Mouse (Mus musculus) ovary, postnatal 14 days (tissue): ENCODE results near the gene BC028528.
"Not testable (repeated sequence)": the region's sequence is repeated elsewhere in the genome, so short reads cannot be mapped to it uniquely, and the experiment has no call there.

Experiments used
- DNase-seq: peaks from one replicate; pipeline ENCODE4 v3.0.0; 2022; ENCODE audit warnings: low spot score

Gene BC028528

GRCm38 (mm10) chr3:95872048-95872447 lies 19.8 kb downstream of the BC028528 start:
- no peak for DNase-seq

- DNase-seq = peak; percentile 73
Observed at GRCm38 (mm10) chr3:95871392-95871867, 20.4 kb downstream of the BC028528 start, which contains the start of gene Mrps21. Mrps21 (minus strand) TSS chr3:95871519.

GRCm38 (mm10) chr3:95870976-95871375 lies 20.8 kb downstream of the BC028528 start:
- no peak for DNase-seq

GRCm38 (mm10) chr3:95867408-95867807 lies 24.4 kb downstream of the BC028528 start:
- no peak for DNase-seq

- DNase-seq = no peak
Observed at GRCm38 (mm10) chr3:95866071-95866470, 25.7 kb downstream of the BC028528 start.

- DNase-seq = no peak
Observed at GRCm38 (mm10) chr3:95865571-95865970, 26.2 kb downstream of the BC028528 start.

- DNase-seq = no peak
Observed at GRCm38 (mm10) chr3:95865050-95865449, 26.8 kb downstream of the BC028528 start.

- no peak for DNase-seq
Observed at GRCm38 (mm10) chr3:95863578-95863977, 28.2 kb downstream of the BC028528 start.

- DNase-seq = peak; percentile 73
Observed at GRCm38 (mm10) chr3:95861796-95862195, 30.0 kb downstream of the BC028528 start.

- no peak for DNase-seq
Observed at GRCm38 (mm10) chr3:95861216-95861615, 30.6 kb downstream of the BC028528 start.

- DNase-seq = no peak
Observed at GRCm38 (mm10) chr3:95860323-95860722, 31.5 kb downstream of the BC028528 start.

GRCm38 (mm10) chr3:95858278-95858677 lies 33.5 kb downstream of the BC028528 start:
- not testable (repeated sequence) for DNase-seq

- DNase-seq = not testable (repeated sequence)
Observed at GRCm38 (mm10) chr3:95857050-95857449, 34.8 kb downstream of the BC028528 start.

GRCm38 (mm10) chr3:95856115-95856514 lies 35.7 kb downstream of the BC028528 start:
- DNase-seq = peak; percentile 11

GRCm38 (mm10) chr3:95855502-95856089 lies 36.2 kb downstream of the BC028528 start, which contains the start of gene Prpf3:
Prpf3 (minus strand) TSS chr3:95855885.
- DNase-seq = peak; percentile 89

GRCm38 (mm10) chr3:95851317-95851716 lies 40.5 kb downstream of the BC028528 start:
- no peak for DNase-seq

GRCm38 (mm10) chr3:95850611-95851010 lies 41.2 kb downstream of the BC028528 start:
- no peak for DNase-seq

GRCm38 (mm10) chr3:95842503-95843214 lies 49.1 kb downstream of the BC028528 start:
- DNase-seq = no peak

GRCm38 (mm10) chr3:95839250-95839649 lies 52.6 kb downstream of the BC028528 start:
- DNase-seq = no peak
